Mouse (Mus musculus) small intestine, adult 10 weeks (tissue): Measurements from ENCODE around the gene Zfp420. TPM values are rescaled to one million over a fixed set of nuclear protein-coding genes. Genes with fewer than 3 reads are reported as not detected.

Source experiments
- polyA plus RNA-seq: library from polyadenylated mRNA; stranded (reverse); fragments of 350-450 nt; fragmentation: Illumina TruSeq; extraction: RNeasy Lipid Tissue Mini Kit (QIAGEN cat#74804); gene quantifications from one replicate; pipeline ENCODE4 v1.2.3, GENCODE M21; 2014; ENCODE audit warnings: low replicate concordance

Zfp420 gene
- polyA plus RNA-seq = 12.5 TPM

DNA sequence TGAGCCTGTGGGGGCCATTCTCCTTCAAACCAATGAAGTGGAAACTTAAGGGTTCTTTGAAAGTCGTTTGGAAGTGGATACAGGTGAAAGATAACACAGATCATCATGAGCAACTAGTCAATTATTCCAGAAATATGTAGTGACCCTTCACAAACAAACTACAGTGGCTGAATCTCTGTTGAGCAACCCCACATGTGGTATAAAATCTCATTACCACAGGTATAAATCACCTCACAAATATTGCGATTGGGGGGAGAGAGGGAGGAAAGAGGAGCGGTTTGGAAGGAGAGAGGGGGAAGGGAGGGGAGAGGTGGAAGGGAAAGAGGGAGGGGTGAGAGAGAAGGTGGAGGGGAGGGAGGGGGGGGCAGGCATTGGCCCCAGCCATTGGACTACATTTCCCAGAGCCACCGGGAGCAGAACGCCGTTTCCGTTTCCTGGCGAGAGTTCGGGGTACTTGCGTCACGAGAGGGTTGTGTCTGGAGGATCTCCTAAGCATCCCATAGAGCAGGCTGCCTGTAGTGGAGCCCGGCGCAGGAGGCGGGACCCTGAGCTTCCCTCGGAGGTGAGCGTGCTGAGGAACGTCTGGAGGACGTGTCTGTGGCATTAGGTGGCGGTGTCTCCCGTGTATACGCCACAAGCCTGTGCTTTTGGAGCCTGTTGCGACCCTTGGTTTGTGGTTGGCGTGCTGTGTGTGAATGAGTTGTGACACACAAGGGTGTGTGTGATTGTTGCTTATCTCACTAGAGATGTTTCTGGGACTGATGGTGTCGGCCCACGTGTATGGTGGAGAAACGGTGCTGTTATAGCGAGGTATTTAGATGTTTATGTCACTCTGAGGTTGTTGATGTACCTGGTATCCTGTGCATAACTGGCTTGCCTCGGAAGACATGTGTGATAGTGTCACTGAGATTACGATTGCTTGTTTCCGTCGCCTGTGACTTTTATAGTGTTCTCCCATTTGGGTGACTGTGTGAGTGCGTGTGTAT, at the start of gene Zfp420:
Gene Zfp420 (plus strand): TSS at position 448 of the 986 bp plus-strand sequence.

DNA sequence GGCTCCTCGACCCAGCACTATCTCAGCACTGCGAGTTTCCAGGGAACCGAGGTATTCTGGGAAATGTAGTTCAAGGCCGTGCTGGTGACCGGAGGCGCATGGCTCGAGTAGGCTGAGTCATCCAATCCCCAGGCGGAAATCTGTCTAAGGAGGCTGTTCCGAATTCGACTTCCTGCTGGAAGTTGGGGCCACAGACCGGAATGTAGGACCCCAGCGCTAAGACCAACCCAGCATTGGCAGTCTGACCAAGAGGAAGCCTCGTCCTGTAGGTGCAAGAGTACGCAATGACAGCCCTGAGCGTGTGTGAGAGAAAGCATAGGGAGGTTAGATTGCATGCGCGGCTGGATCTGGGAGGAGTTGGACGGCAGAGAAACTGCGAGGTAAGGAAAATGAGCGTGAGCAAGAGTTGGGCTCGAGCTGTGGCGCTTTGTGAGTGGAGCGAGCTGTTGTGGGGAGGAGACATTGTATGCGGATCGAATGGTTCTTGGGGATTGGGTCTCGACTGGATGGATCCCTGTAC, 43.8 kb upstream of the Zfp420 start, which contains the start of gene Zfp790:
Gene Zfp790 (plus strand): TSS at position 205 of the 520 bp plus-strand sequence.

DNA sequence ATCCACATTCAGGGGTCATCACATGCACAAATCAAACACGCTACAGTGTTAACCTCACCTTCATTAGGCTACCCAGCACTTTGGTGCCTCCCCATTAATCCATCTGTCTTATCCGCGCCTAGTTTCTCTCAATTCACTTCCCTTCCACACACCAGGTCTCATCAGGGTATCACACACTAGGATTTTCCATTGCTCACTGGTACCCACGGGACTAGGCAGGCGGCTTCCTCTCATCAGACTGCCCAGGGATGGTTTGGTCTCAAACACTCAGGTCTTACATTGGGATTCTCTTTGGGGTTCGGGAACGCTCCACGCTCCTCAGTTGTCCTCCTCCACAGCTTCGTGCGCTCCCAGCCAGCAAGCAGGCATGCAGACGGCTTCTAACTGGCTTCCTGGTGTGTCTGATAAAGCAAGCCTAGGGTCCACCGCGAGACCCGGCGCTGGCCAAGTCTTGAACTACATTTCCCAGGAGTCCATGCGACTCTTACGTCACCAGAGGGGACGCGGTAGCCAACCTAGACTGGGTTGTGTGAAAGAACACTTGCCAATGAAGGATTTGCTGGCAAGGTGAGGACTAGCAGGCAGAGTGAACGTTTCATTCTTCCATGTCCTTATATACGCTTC, 6.4 kb upstream of the Zfp420 start, which contains the start of gene Zfp940:
Gene Zfp940 (minus strand): TSS at position 451 of the 624 bp plus-strand sequence.

DNA sequence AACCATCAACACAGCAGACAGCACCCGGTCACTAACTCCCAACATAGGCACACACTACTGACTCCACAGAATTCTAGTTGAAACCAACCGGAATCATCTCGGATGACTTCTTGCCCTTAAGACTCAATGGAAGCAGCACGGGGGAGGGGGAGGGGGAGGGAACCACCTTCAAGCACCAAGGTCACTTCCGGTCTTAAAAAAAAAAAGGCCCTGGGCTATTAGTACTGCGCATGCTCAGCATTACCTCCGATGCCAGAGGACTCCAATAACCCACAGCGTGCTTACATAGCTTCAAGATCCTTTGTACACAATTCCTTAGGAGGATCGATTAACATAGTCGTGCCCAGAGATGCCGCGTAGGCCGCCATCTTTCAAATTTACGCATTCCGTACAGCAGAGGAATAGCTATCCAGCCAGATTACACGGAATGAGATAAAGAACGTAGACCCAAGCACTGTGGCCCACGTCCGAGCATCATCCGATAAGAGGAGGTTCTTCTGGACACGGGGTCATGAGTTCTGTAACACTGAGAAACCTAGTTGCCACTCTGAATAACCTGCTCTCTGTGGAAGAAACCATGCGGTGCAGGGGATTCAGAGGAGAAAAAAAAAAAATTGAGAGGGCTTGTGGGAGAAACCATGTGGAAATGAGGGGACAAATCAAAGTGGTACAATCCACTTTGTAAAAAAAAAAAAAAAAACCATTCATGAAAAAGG, 46.3 kb downstream of the Zfp420 start, which contains the start of gene Zfp27:
Gene Zfp27 (minus strand): TSS at position 607 of the 716 bp plus-strand sequence.

DNA sequence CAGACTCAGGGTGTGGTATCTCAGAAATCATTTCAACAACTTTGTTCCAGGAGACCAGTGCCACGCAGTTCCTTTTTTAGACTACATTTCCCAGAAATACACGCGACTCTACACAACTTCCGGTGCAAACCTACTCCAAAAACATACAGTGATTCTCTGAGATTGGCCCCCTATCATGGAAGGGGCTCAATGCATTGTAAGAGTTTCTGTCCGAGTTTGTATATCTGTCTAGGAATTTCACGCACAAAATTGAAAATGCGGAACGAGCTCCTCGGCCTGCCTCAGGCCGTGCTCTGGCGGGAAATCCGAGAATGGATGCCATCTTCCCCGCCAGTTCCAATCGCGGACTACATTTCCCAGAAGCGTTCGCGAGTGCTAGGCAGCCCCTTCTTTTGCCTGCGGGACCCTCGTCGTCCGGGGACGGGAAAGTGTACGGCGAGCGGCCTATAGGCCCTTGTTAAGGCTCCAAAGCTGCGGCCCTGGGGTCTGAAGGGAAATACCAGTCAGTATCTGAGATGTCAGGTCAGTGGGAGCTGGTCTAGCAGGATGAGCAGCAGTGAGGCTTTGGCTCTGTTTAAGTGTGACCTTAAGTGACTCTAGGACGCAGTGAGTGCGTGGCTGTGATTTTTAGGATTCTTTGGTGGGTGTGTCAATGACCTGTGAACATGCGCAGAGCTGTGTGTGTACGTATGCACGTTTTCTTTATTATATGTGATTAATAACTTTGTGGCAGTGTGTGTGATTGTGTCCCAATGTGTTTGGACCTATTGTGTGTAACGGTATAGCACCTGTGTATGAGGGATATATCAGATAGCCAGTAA, 48.6 kb downstream of the Zfp420 start, which contains the start of gene Zfp383:
Gene Zfp383 (plus strand): TSS at position 94 of the 821 bp plus-strand sequence.

Other genes with a start within 250 kb of the Zfp420 start
- gene Catsperg2, start 132.9 kb upstream of the Zfp420 start, polyA plus RNA-seq = not detected
- 8.7 TPM for gene Zfp84, start 91.4 kb upstream of the Zfp420 start, polyA plus RNA-seq
- gene Zfp30, start 76.0 kb upstream of the Zfp420 start, polyA plus RNA-seq = 0.45 TPM
- 7.2 TPM for gene Zfp790, start 43.9 kb upstream of the Zfp420 start, polyA plus RNA-seq
- gene Zfp940, start 6.3 kb upstream of the Zfp420 start, polyA plus RNA-seq = 1.6 TPM
- gene Zfp27, start 46.6 kb downstream of the Zfp420 start, polyA plus RNA-seq = 4.0 TPM
- 3.3 TPM for gene Zfp383, start 48.2 kb downstream of the Zfp420 start, polyA plus RNA-seq
- gene Zfp74, start 94.1 kb downstream of the Zfp420 start, polyA plus RNA-seq = 2.9 TPM
- 4.6 TPM for gene Zfp568, start 124.0 kb downstream of the Zfp420 start, polyA plus RNA-seq
- 2.1 TPM for gene Zfp14, start 191.4 kb downstream of the Zfp420 start, polyA plus RNA-seq
- gene Zfp82, start 212.9 kb downstream of the Zfp420 start, polyA plus RNA-seq = 2.3 TPM
- gene Gm26920, start 230.4 kb downstream of the Zfp420 start, polyA plus RNA-seq = not detected
- 1.6 TPM for gene Zfp566, start 230.5 kb downstream of the Zfp420 start, polyA plus RNA-seq
- gene Zfp260, start 234.8 kb downstream of the Zfp420 start, polyA plus RNA-seq = 98.7 TPM